Mouse (Mus musculus) erythroblast, embryonic 14.5 days (primary cell): ENCODE data around the gene Fbxl19. TPM values are rescaled to one million over a fixed set of nuclear protein-coding genes. Genes with fewer than 3 reads are reported as not detected.

Source experiments
- H3K27me3 ChIP-seq: 2 replicates; pipeline ENCODE4 v1.6.1; 2012; ENCODE audit warnings: inconsistent platforms; ENCODE audit not compliant: control insufficient read depth
- H3K36me3 ChIP-seq: 2 replicates; pipeline ENCODE4 v1.6.1; 2012; ENCODE audit warnings: mild to moderate bottlenecking, inconsistent platforms; ENCODE audit not compliant: control insufficient read depth
- H3K4me1 ChIP-seq: 2 replicates; pipeline ENCODE4 v1.6.1; 2012; ENCODE audit warnings: inconsistent platforms; ENCODE audit not compliant: control insufficient read depth
- H3K4me3 ChIP-seq: replicated peaks from 2 replicates; pipeline ENCODE3; 2012; ENCODE audit warnings: moderate library complexity, mild to moderate bottlenecking, inconsistent platforms
- H3K9me3 ChIP-seq: 2 replicates; pipeline ENCODE4 v1.6.1; 2012; ENCODE audit warnings: low read length, inconsistent platforms, mixed read lengths; ENCODE audit not compliant: control insufficient read depth
- GATA1 ChIP-seq: IDR thresholded peaks from 2 replicates; pipeline ENCODE4 v1.6.1; 2012; ENCODE audit warnings: low read length, inconsistent platforms, mixed read lengths
- TAL1 ChIP-seq: IDR thresholded peaks from 3 replicates; pipeline ENCODE4 v1.6.1; 2012; ENCODE audit warnings: low read length, inconsistent platforms, mixed read lengths
- polyA plus RNA-seq: library from polyadenylated mRNA; stranded (reverse); fragments of >175 nt; gene quantifications from 2 replicates; pipeline ENCODE4 v1.2.3, GENCODE M21; 2012

Gene Fbxl19
- polyA plus RNA-seq, 1 experiment, result 9.9 TPM

GRCm38 (mm10) chr7:127747559-127748234 is 3.4 kb downstream of the Fbxl19 start:
- Histone ChIP-seq H3K27me3 (no peaks in the 10 kb centered on the region), H3K9me3 (no peaks in the 10 kb centered on the region; the same call in 1 of the 2 replicates), H3K4me3 (no peak overlapping the region), H3K36me3 (peaks cover 34% of the 10 kb centered on the region), H3K4me1 (peaks cover 35% of the 10 kb centered on the region)
- TF ChIP-seq GATA1 (no peak), TAL1 (no peak)

- H3K4me3 ChIP-seq, result no peak overlapping the region
- H3K4me1 ChIP-seq, result peaks cover 35% of the 10 kb centered on the region
- no peaks in the 10 kb centered on the region; the same call in 1 of the 2 replicates for H3K9me3 ChIP-seq
- no peaks in the 10 kb centered on the region for H3K27me3 ChIP-seq
- H3K36me3 ChIP-seq, result peaks cover 34% of the 10 kb centered on the region
- TF ChIP-seq TAL1, result no peak
- no peak for TF ChIP-seq GATA1
Observed at GRCm38 (mm10) chr7:127748235-127748560, 3.9 kb downstream of the Fbxl19 start.

GRCm38 (mm10) chr7:127750131-127751127 is 6.1 kb downstream of the Fbxl19 start:
- H3K36me3 ChIP-seq, result peaks cover 43% of the 10 kb centered on the region
- TF ChIP-seq GATA1 (no peak), TAL1 (no peak)

GRCm38 (mm10) chr7:127751619-127752018 is 7.3 kb downstream of the Fbxl19 start:
- peaks cover 9% of the 10 kb centered on the region for H3K4me1 ChIP-seq
- TF ChIP-seq TAL1, result no peak
- TF ChIP-seq GATA1, result no peak
- H3K36me3 ChIP-seq, result peaks cover 43% of the 10 kb centered on the region
- H3K27me3 ChIP-seq, result no peaks in the 10 kb centered on the region
- no peak overlapping the region for H3K4me3 ChIP-seq
- no peaks in the 10 kb centered on the region; the same call in 1 of the 2 replicates for H3K9me3 ChIP-seq

More at GRCm38 (mm10) chr7:127750131-127751127, 6.1 kb downstream of the Fbxl19 start:
- Histone ChIP-seq H3K4me1 (peaks cover 20% of the 10 kb centered on the region), H3K27me3 (no peaks in the 10 kb centered on the region), H3K9me3 (no peaks in the 10 kb centered on the region; the same call in 1 of the 2 replicates), H3K4me3 (no peak overlapping the region)

GRCm38 (mm10) chr7:127752069-127752468 is 7.7 kb downstream of the Fbxl19 start:
- H3K36me3 ChIP-seq, result peaks cover 43% of the 10 kb centered on the region
- peaks cover 5% of the 10 kb centered on the region for H3K4me1 ChIP-seq
- H3K9me3 ChIP-seq, result no peaks in the 10 kb centered on the region; the same call in 1 of the 2 replicates
- no peak for TF ChIP-seq TAL1
- TF ChIP-seq GATA1, result no peak
- H3K4me3 ChIP-seq, result no peak overlapping the region
- H3K27me3 ChIP-seq, result no peaks in the 10 kb centered on the region

- H3K36me3 ChIP-seq, result peaks cover 44% of the 10 kb centered on the region
- H3K9me3 ChIP-seq, result no peaks in the 10 kb centered on the region; the same call in 1 of the 2 replicates
- no peak overlapping the region for H3K4me3 ChIP-seq
- H3K4me1 ChIP-seq, result peaks cover 2% of the 10 kb centered on the region
- TF ChIP-seq TAL1 (no peak), GATA1 (no peak)
- no peaks in the 10 kb centered on the region for H3K27me3 ChIP-seq
Observed at GRCm38 (mm10) chr7:127753158-127753557, 8.8 kb downstream of the Fbxl19 start.

GRCm38 (mm10) chr7:127753741-127754140 is 9.4 kb downstream of the Fbxl19 start:
- TF ChIP-seq TAL1 (no peak), GATA1 (no peak)
- Histone ChIP-seq H3K9me3 (no peaks in the 10 kb centered on the region), H3K4me1 (peaks cover 4% of the 10 kb centered on the region), H3K4me3 (no peak overlapping the region), H3K36me3 (peaks cover 40% of the 10 kb centered on the region), H3K27me3 (no peaks in the 10 kb centered on the region)

- peaks cover 19% of the 10 kb centered on the region for H3K4me1 ChIP-seq
- peaks cover 16% of the 10 kb centered on the region for H3K36me3 ChIP-seq
- H3K27me3 ChIP-seq, result no peaks in the 10 kb centered on the region
- no peaks in the 10 kb centered on the region for H3K9me3 ChIP-seq
- no peak for TF ChIP-seq GATA1
- no peak for TF ChIP-seq TAL1
- H3K4me3 ChIP-seq, result no peak overlapping the region
Observed at GRCm38 (mm10) chr7:127759716-127760115, 15.4 kb downstream of the Fbxl19 start.

GRCm38 (mm10) chr7:127760478-127760877 is 16.1 kb downstream of the Fbxl19 start:
- Histone ChIP-seq H3K9me3 (no peaks in the 10 kb centered on the region), H3K4me1 (peaks cover 23% of the 10 kb centered on the region), H3K27me3 (no peaks in the 10 kb centered on the region), H3K36me3 (peaks cover 14% of the 10 kb centered on the region), H3K4me3 (no peak overlapping the region)
- TF ChIP-seq GATA1 (no peak), TAL1 (no peak)
